Mouse (Mus musculus) liver, adult 2 months (tissue): Measurements from ENCODE around the gene Cntnap1.

Source experiments
- CTCF ChIP-seq: fragments of 200-500 bp; IDR thresholded peaks from 2 replicates; pipeline ENCODE4 v1.5.1; 2011; ENCODE audit warnings: low read depth, low read length, control low read depth
- POLR2A ChIP-seq: fragments of 200-500 bp; IDR thresholded peaks from 2 replicates; pipeline ENCODE4 v1.6.1; 2011; ENCODE audit warnings: low read length, control low read depth; ENCODE audit not compliant: insufficient read depth; ENCODE audit errors: extremely low read depth

- TF ChIP-seq CTCF: no peak
- TF ChIP-seq POLR2A: no peak
Observed at GRCm38 (mm10) chr11:101180261-101180660, 9.9 kb downstream of the Cntnap1 start.
